Mouse (Mus musculus) testis, adult 2 months (tissue): ENCODE data around the gene Scgn. TPM values are rescaled to one million over a fixed set of nuclear protein-coding genes. Genes with fewer than 3 reads are reported as not detected.

Source experiments
- H3K27ac ChIP-seq: fragments of 200-500 bp; 2 replicates; pipeline ENCODE4 v1.5.1; 2012; ENCODE audit warnings: low read depth, low read length; ENCODE audit not compliant: control insufficient read depth, insufficient read depth
- H3K27me3 ChIP-seq: fragments of 200-500 bp; 2 replicates; pipeline ENCODE4 v1.6.1; 2012; ENCODE audit warnings: mild to moderate bottlenecking, low read length, moderate library complexity; ENCODE audit not compliant: control insufficient read depth, insufficient read depth
- H3K36me3 ChIP-seq: fragments of 200-500 bp; 2 replicates; pipeline ENCODE4 v1.6.1; 2012; ENCODE audit warnings: mild to moderate bottlenecking, low read length; ENCODE audit not compliant: control insufficient read depth, insufficient read depth
- H3K4me1 ChIP-seq: fragments of 200-500 bp; 2 replicates; pipeline ENCODE4 v1.6.1; 2012; ENCODE audit warnings: low read length; ENCODE audit not compliant: control insufficient read depth, insufficient read depth
- H3K4me3 ChIP-seq: fragments of 200-500 bp; 2 replicates; pipeline ENCODE4 v1.5.1; 2012; ENCODE audit warnings: low read depth, mild to moderate bottlenecking, low read length, moderate library complexity, mixed read lengths; ENCODE audit not compliant: control insufficient read depth
- CTCF ChIP-seq: fragments of 200-500 bp; IDR thresholded peaks from 2 replicates; pipeline ENCODE4 v1.5.1; 2012; ENCODE audit warnings: low read depth, mild to moderate bottlenecking, inconsistent platforms, low read length, moderate library complexity; ENCODE audit not compliant: control insufficient read depth, insufficient read depth, insufficient replicate concordance
- POLR2A ChIP-seq: fragments of 200-500 bp; IDR thresholded peaks from 2 replicates; pipeline ENCODE4 v1.6.1; 2012; ENCODE audit warnings: low read depth, mild to moderate bottlenecking, inconsistent platforms, low read length, moderate library complexity; ENCODE audit not compliant: control insufficient read depth
- polyA plus RNA-seq: library from polyadenylated mRNA; depleted of rRNA; stranded (reverse); fragments of >200 nt; gene quantifications from 2 replicates; pipeline ENCODE4 v1.2.3, GENCODE M21; 2012

Gene Scgn
- polyA plus RNA-seq, 1 experiment = 22.4 TPM

DNA sequence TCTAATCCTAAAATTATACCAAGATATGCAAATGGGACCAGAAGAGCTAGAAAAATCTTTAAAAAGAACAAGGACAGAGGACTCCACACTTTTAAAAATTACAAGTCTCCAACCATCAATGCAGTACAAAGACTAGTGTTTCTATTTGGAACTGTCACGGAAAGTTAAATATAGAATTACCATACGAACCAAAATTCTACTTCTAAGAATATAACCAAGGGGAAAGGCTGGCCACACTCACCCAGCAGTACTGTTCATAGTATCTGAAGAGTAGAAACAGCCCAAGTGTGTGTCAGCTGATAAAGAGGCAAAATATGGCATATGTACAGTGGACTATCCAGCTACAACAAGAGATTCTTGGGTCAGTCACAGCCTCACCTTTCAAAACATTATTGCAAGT, 26.1 kb downstream of the Scgn start:
- H3K27me3 ChIP-seq = no peaks in the 10 kb centered on the region
- no peak overlapping the region for H3K27ac ChIP-seq
- TF ChIP-seq CTCF (no peak), POLR2A (no peak)
- H3K4me1 ChIP-seq = no peaks in the 10 kb centered on the region
- no peaks in the 10 kb centered on the region for H3K36me3 ChIP-seq
- no peak overlapping the region for H3K4me3 ChIP-seq

DNA sequence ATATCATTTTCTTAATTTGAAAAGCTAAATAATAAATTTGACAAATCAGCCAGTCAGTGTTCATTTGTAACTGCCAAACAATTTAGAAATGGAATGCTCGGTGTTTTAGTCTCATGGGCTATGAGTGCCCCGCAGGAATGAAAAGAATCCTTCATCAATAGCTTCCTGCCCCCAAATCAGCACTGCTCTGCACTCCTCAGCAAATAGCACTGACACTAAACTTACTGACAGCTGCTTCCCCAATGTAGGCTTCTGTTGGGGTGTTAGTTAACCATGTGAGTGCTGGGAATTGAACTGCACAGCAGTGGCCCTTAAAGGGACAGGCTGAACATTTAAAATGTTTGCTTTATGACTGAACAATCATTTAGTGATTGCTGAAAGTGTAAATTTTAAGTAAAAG, 31.2 kb downstream of the Scgn start:
- Histone ChIP-seq H3K4me3 (no peak overlapping the region), H3K4me1 (no peaks in the 10 kb centered on the region), H3K36me3 (no peaks in the 10 kb centered on the region), H3K27me3 (no peaks in the 10 kb centered on the region), H3K27ac (no peak overlapping the region)
- TF ChIP-seq CTCF (no peak), POLR2A (no peak)

DNA sequence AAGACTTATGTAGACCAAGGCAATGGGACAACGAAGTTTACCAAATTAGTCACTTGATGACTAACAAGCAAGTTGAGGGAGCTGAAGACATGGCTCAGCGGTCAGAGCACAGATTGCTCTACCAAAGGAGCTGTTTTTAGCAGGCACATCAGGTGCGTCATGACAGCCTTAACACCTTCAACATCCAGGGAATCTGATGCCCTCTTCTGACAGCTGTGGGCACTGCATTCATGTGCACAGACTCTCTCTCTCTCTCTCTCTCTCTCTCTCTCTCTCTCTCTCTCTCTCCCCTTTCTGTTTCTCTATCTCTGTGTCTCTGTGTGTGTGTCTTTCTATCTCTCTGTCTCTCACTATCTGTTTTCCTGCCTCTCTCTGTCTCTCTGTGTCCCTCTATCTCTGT, 40.1 kb downstream of the Scgn start:
- Histone ChIP-seq H3K36me3 (no peaks in the 10 kb centered on the region), H3K4me1 (no peaks in the 10 kb centered on the region), H3K27ac (no peak overlapping the region), H3K27me3 (no peaks in the 10 kb centered on the region), H3K4me3 (no peak overlapping the region)
- no peak for TF ChIP-seq POLR2A
- TF ChIP-seq CTCF = no peak

DNA sequence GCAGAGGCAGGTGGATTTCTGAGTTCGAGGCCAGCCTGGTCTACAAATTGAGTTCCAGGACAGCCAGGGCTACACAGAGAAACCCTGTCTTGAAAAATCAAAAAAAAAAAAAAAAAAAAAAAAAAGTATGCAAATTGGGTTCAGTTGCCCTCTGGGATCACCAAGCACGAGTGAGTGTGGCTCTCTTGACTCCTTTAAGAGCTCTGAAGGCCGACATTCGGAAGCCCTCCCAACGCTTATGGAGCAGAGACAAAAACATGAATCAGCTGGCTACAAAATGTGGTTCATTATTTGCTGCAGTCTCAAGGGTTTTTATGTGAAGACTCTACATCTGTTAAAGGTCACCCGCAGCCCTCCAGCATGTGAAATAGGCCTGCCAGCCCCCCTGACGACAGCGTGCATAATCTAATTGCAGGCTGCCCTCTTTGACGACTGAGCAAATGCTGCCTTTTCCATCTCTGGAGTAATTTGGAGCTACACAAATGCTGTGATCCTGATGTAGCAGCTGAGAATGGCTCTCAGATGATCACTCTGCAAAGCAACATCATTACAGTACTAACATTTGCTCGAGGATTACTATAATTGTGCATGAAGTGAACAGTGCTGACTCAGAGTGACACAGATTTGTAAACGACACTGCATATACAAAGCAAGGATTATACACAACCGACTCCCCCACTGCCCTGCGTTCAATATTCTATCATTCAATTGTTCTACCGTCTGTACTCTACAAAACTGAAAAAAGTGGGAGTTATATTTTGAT, 41.3 kb downstream of the Scgn start:
- no peaks in the 10 kb centered on the region for H3K36me3 ChIP-seq
- no peak overlapping the region for H3K4me3 ChIP-seq
- H3K4me1 ChIP-seq = no peaks in the 10 kb centered on the region
- H3K27me3 ChIP-seq = no peaks in the 10 kb centered on the region
- TF ChIP-seq CTCF = no peak
- TF ChIP-seq POLR2A = no peak
- no peak overlapping the region for H3K27ac ChIP-seq

DNA sequence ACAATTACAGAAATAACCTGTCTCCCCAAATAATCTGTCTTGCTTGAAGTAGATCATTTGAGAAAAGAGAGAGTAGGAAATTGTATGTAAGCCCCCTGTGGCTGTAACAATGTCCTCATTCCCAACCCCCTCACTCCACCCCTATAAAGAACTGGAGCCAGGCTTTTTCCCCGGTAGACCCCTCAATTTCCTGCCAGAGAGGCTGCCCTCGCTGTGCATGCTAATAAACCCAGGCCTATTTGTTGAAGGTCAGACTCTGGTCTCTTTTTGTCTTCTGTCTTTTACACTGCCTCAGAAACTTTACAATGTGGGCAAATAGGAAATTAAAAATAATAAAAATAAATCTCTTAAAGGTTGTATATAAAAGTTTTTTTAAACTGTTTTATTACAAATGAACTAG, 44.8 kb downstream of the Scgn start:
- H3K4me3 ChIP-seq = no peak overlapping the region
- TF ChIP-seq POLR2A = no peak
- TF ChIP-seq CTCF = no peak
- H3K27ac ChIP-seq = no peak overlapping the region
- no peaks in the 10 kb centered on the region for H3K36me3 ChIP-seq
- H3K4me1 ChIP-seq = no peaks in the 10 kb centered on the region
- H3K27me3 ChIP-seq = no peaks in the 10 kb centered on the region

DNA sequence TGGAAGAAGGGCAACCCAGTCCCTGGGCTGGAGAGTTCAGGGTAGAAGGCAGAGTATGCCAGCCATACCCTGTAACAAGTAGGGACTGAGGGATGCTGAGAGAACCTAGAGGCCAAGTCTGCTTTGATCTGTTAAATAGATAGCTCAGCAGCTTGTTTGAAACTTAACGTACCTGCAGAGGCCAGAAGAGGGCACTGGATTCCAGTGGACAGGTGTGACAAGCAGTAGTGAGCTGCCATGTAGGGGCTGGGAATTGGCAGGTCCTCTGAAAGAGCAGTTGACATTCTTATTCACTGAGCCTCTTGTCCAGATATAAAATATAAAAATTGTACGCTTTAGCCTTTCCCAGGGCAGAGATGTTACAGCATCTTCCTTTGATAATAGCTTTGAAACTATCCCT, 48.2 kb downstream of the Scgn start:
- H3K36me3 ChIP-seq = no peaks in the 10 kb centered on the region
- H3K27ac ChIP-seq = no peak overlapping the region
- TF ChIP-seq POLR2A (no peak), CTCF (no peak)
- no peak overlapping the region for H3K4me3 ChIP-seq
- H3K27me3 ChIP-seq = no peaks in the 10 kb centered on the region
- no peaks in the 10 kb centered on the region for H3K4me1 ChIP-seq

DNA sequence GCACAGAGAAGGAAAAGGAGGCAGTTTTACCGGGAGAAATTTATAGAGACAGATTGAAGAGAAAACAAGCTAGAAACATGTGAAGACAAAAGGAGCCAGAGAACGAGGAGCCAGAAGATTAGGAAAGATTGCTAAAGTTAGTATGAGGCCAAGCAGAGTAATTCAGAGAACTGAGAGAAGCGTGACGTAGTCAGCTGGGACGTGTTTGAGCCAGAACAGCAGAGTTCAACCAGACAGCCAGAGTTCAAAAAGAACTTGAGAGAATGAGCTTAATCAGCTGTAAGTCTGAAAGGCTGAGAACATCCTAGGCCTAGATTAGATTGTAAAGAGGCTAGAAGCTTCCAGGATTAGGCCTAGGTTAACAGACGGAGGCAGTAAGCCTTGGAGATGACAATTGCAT, 50.7 kb downstream of the Scgn start:
- H3K36me3 ChIP-seq = no peaks in the 10 kb centered on the region
- no peak for TF ChIP-seq POLR2A
- TF ChIP-seq CTCF = no peak
- no peak overlapping the region for H3K27ac ChIP-seq

More for the DNA sequence above, 50.7 kb downstream of the Scgn start:
- no peak overlapping the region for H3K4me3 ChIP-seq
- H3K4me1 ChIP-seq = no peaks in the 10 kb centered on the region
- H3K27me3 ChIP-seq = no peaks in the 10 kb centered on the region
